Mouse (Mus musculus): Measurements from ENCODE around the gene 5031439G07Rik.

The 5031439G07Rik gene

DNA sequence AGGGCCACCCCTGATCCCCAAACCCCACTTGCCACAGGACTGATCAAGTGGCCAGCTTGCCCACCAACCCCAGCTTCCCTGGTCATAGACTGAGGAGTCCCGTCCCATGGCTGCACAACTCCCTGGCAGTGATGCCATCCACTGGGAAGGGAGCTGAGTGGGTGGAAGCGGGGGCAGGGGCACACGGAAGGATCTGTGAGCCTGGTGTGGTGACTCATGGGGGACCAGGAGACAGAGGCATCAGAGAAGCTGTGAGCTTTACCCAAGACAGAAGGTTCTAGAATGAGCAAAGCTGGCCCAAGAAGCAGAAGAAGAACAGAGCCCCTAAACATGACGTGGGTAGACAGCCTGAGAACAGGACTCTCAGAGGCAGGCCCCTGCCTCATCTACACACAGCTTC lies 38.3 kb downstream of the 5031439G07Rik start:
- DNase-seq (ENCODE audit: low spot score), result no peak

GRCm38 (mm10) chr15:84948990-84949389 lies 39.4 kb downstream of the 5031439G07Rik start:
- DNase-seq (ENCODE audit: low spot score), result no peak

DNA sequence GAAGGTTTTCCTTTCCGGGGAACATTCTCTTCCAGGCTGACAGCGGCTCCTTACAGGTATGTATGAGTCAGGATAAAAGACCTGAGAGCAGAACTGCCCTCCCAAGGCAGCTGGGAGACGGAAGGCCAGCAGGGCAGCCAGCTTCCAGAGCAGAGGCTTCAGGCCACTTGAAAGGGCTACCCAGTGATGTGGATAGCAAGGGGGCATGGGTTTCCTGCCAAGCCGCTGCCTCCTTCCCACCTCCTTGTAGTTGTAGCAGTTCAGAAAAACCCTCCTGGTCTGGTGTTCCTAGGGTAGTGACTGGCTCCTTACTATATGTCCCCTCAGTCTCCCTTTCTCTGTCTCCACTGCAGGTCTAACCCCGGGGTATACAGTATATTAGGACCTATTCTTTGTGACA lies 44.0 kb downstream of the 5031439G07Rik start:
- DNase-seq (ENCODE audit: low spot score), result no peak

- DNase-seq (ENCODE audit: low spot score), result no peak
Measured at GRCm38 (mm10) chr15:84942647-84943285, 45.6 kb downstream of the 5031439G07Rik start.

DNA sequence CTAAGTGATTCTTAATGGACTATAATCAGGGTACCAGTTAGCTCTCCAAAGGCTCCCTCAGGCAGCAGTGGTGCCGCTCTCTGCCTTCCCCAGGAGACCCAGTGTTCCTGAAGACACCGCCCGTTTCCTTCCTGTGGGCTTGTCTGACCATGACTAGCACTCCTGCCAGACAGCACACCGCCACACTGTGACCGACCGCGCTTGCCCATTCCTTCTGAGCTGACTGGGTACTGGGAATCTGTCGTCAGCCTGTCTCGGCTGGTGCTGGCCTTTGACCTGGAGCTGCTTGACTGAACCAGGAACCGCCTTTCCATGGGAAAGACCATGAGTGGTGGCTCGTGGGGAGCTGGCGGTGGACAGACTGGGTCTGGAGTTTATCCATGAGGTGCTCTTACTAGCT lies 48.2 kb downstream of the 5031439G07Rik start:
- peak; percentile 32 for DNase-seq (ENCODE audit: low spot score)

- no peak for DNase-seq (ENCODE audit: low spot score)
Measured at GRCm38 (mm10) chr15:84934901-84935300, 53.5 kb downstream of the 5031439G07Rik start.

DNA sequence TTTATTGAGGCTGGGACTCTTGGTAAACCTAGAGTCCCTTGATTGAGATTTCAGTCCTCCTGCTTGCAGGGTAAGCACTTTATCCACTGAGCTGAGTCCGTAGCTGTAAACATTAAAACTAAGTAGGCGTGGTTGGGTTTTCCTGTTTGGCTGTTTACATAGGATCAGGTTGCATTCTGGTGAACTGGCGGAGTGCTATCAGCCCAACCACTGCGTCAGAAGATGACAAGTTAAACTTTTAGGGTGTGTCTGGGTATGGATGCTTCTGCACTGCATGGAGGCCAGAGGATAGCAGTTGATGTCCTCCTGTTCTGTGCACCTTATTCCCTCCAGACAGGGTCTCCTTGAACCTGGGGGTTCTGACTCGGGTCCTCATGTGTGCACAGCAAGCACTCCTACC lies 56.0 kb downstream of the 5031439G07Rik start:
- no peak for DNase-seq (ENCODE audit: low spot score)

DNA sequence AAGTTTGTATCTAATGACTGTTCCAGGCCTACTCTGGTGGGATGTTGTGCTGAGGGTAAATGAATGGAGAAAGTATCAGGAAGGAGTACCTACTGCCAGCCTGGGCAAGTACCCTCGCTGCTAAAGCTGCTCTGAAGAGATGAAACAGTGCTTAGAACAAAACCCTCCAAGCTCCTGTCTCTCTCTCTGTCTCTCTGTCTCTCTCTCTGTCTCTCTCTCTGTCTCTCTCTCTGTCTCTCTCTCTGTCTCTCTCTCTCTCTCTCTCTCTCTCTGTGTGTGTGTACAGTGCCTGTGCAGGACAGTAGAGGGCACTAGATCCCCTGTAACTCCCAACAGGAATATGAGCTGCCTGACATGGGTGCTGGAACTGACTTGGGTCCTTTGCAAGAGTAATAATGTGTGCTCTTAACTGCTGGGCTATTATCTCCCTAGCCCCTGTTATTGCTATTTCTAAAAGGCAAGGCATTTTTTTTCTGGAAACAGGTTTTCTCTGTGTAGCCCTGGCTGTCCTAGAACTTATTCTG lies 62.8 kb downstream of the 5031439G07Rik start:
- DNase-seq (ENCODE audit: low spot score), result no peak

DNA sequence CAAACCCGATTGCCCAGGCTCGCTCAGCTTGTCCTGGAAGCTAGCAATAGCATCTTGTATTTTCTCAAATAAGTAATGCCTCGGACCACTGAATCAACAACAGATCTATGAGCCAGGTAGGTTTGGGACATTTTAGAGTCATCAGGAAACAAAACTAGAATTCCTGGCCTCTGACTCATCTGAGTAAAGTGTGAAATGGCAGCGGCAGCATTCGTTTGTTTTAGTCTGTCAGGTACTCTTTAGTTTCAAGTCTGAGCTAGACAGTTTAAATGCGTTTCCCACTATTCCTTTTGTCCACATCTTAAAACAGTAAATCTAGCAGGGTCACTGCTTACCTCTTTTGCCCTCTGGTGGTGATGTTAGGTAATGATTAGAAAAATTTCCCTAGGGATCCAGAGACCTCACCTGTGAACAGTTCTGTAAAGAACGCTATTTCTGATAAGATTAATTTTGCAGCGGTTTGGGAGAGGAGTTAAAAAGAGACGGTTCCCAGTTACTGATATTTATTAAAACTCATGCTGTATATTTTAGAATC lies 63.5 kb downstream of the 5031439G07Rik start:
- peak; percentile 67 for DNase-seq (ENCODE audit: low spot score)

DNA sequence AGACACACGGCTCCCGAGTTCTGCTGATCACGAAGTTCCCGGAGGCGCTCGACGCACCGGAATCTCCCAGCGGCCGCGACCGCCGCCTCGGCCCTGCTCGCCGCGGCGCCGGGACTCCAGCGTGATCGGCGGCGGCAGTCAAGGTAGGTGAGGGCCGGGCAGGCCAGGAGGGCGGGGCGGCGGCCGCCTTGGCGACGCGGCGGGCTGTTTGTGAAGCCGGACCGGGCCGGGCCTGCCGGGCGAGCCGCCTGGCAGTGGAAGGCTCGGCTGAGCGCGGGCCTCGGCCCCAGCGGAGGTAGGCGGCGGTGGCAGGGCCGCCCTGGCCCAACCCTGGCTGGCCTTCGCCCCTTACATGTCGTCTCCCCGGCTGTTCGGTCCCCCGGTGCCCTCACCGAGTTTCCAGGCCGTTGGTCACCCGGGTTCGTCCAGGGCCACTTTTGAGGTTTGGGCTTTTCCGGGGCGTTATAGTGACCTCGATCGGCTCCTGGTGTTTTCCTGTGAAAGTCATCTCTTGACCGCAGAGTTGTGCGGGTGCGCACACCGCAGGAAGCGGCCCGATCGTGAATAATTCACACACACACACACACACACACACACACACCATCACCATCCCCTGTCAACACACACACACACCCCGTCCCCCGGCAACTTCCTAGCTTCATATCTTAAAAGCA lies 64.7 kb downstream of the 5031439G07Rik start:
- no peak for DNase-seq (ENCODE audit: low spot score)

DNA sequence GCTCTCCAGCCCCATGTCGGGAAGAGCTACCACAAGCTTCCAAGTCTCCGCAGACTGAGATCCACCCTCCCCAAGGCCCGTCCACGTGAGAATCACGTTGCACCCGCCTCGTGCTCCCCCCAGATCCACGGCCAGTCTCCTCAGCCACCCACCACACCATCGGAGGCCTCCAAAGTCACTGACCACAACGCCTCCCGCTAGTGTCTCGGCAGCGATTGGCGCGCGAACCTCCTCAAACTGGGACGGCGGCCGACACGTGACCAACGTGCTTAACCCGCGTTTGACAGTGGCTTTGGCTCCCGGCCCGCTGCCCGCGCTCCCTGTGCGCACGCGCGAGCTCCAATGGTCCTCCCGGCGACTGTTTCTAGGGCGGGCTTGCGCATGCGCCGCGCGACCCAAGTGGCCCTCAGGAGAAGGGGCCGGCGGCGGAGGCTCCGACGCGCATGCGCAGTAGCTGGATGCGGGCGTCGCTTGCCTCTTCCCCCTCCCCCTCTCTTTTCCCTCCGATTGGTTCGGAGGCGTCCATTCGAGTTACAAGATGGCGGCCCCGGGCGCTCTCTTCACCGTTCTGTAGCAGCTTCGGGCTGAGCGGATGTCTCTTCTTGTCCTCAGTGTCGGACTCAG lies 65.4 kb downstream of the 5031439G07Rik start, which contains the start of gene Nup50:
Gene Nup50 (plus strand): TSS at position 528 of the 624 bp plus-strand sequence.
- DNase-seq (ENCODE audit: low spot score), result peak; percentile 99

GRCm38 (mm10) chr15:84919938-84920337 lies 68.4 kb downstream of the 5031439G07Rik start, which contains the start of gene Gm29666:
TSS of gene Gm29666 (minus strand) at chr15:84920038.
- no peak for DNase-seq (ENCODE audit: low spot score)

DNA sequence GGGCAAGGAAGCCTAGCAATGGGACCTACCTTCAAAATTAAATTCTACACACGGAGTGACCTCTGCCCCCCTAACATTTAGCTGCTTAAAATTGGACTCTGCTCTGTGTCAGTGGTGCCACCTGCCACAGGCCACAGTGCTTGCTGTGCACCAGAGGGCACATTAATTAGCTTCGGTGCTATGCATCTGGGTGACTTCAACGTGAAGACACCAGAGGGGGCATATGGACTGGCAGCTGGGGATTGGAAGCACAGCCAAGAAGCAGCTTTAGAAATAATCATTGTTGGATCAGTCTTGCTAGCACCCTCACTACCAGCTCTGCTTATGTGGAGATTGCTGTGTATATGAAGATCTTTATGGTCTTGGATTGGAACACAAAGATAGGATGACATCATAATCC lies 75.2 kb downstream of the 5031439G07Rik start:
- DNase-seq (ENCODE audit: low spot score), result no peak

- no peak for DNase-seq (ENCODE audit: low spot score)
Measured at GRCm38 (mm10) chr15:84903843-84904385, 84.4 kb downstream of the 5031439G07Rik start.

- DNase-seq (ENCODE audit: low spot score), result peak; percentile 46
Measured at GRCm38 (mm10) chr15:84898077-84898476, 90.3 kb downstream of the 5031439G07Rik start.

- peak; percentile 9 for DNase-seq (ENCODE audit: low spot score)
Measured at GRCm38 (mm10) chr15:84896664-84897063, 91.7 kb downstream of the 5031439G07Rik start.

- peak; percentile 3 for DNase-seq (ENCODE audit: low spot score)
Measured at GRCm38 (mm10) chr15:84896216-84896615, 92.1 kb downstream of the 5031439G07Rik start.

All from lung, postnatal 25 days (tissue).